Mouse (Mus musculus): Measurements from ENCODE around the gene Arl15. TPM values are rescaled to one million over a fixed set of nuclear protein-coding genes. Genes with fewer than 3 reads are reported as not detected.

Arl15 gene
- total RNA-seq (2023): 10 to 100 TPM; 10.6 to 15.4 TPM

GRCm38 (mm10) chr13:113794039-113794704 is at the start of gene Arl15:
Arl15 (plus strand) TSS chr13:113794505.

Other genes starting within 250 kb of the Arl15 start
- gene Snx18, start 175.9 kb upstream of the Arl15 start, total RNA-seq (2023): 100 to 1,000 TPM; 110 to 122 TPM
- gene Hspb3, start 130.8 kb upstream of the Arl15 start, total RNA-seq (2023): not detected

Data from monocyte, adult 59 days (primary cell).